9 mouse cellular contexts compared by ENCODE assay signal in the genomic region with DNA sequence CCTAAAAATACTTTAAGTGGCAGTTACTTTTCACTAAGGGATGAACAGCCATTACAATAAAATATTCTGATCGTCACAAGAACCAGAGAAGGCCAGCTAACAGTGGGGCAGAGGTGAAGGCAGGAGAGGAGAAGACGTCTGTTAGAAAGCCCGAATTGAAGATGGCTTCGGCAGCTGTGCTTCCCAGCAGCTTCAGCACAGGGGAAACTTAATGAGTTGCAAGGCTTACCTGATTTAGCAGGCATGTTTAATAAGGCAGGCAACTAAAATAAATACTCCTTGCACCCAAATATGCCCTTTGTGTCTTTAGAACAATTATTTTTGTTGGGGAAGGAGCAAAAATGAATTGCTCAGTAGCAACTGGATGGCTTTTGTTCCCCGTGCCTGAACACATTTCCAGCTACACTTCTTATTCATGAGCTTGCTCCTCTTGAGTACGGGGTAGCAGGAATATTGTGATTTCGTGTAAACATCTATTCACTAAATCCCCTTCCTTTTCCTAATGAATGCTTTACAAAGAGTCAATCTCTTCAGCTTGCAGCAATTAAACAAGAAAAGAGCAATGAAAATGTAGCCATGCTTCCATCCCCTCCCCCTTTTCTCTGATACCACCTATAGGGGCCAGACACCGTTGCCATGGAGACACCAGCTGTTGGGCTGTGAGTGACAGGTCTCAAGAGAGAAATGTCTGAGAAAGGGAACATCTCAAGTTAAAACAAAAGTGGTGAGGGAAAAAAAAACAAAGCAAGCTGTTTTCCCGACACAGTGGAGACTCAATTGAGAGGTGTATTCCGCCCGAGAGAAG.
DNase-seq lines count a peak whose midpoint lies in the region; ATAC-seq lines count a peak whose summit lies in the region.
"Had no signal": no experiment of that assay in that cellular context is flagged by ENCODE, and none has a peak within 500 bp of the region (broad histone marks: within the 10 kb centered on the region; RNA-seq: fewer than 3 reads in every experiment).

No protein-coding gene starts in this region.

- H3K4me3 ChIP-seq in hindbrain, embryonic 15.5 days = peak overlapping the region; percentile 13

- no peaks in the 10 kb centered on the region for H3K27me3 ChIP-seq in hindbrain, embryonic 15.5 days

- intact Hi-C loops in gastrocnemius, postnatal 14 days (cut with DNase I; ENCODE audit: low total_unique reads) = no loop called here
- intact Hi-C loops in heart, postnatal 10 days (cut with DNase I) = no loop called here

- DNase-seq in ZHBTc4 (ENCODE audit: low read depth, low spot score) = peak; percentile 27
- peak; percentile 64 for DNase-seq in embryo, embryonic 9.5 days (ENCODE audit: extremely low spot score)
- peak; percentile 39 for DNase-seq in neural tube, embryonic 10.5 days (ENCODE audit: extremely low spot score, low spot score)
- DNase-seq in gastrocnemius, postnatal 14 days = no peak
- no peak for DNase-seq in heart, postnatal 10 days
- DNase-seq in frontal cortex, adult 2 months (ENCODE audit: extremely low spot score in 1 of 2, low spot score in 1 of 2) = no peak
- DNase-seq: lung, postnatal 14 days had no signal

- H3K36me3 ChIP-seq in hindbrain, embryonic 15.5 days = no peaks in the 10 kb centered on the region

- 3% methylated on average over 11 of the region's 11 CpGs for WGBS in hindbrain, embryonic 15.5 days

- peak overlapping the region; percentile 51 for H3K4me2 ChIP-seq in hindbrain, embryonic 15.5 days

- H3K9me3 ChIP-seq in hindbrain, embryonic 15.5 days = no peaks in the 10 kb centered on the region

- ATAC-seq in hindbrain, embryonic 15.5 days (ENCODE audit: low FRiP score, low read depth) = peak; percentile 92

- H3K4me1 ChIP-seq in hindbrain, embryonic 15.5 days (replicated peaks) = peaks cover 21% of the 10 kb centered on the region

- peak overlapping the region; percentile 96 for H3K27ac ChIP-seq in hindbrain, embryonic 15.5 days (replicated peaks)
- H3K27ac ChIP-seq: kidney, postnatal 0 days had no signal

- peak overlapping the region; percentile 26 for H3K9ac ChIP-seq in hindbrain, embryonic 15.5 days

Comparison
In these comparisons a context has a peak if more than half of its experiments do, and no peak if none do; other contexts are left out.
1. DNase-seq: peak in ZHBTc4 (single experiment), embryo, embryonic 9.5 days (single experiment) and neural tube, embryonic 10.5 days (single experiment); none in gastrocnemius, postnatal 14 days (single experiment), heart, postnatal 10 days (0 of 2) and frontal cortex, adult 2 months (0 of 2).